Mouse (Mus musculus): ENCODE results near the gene Eng.

Gene Eng

DNA sequence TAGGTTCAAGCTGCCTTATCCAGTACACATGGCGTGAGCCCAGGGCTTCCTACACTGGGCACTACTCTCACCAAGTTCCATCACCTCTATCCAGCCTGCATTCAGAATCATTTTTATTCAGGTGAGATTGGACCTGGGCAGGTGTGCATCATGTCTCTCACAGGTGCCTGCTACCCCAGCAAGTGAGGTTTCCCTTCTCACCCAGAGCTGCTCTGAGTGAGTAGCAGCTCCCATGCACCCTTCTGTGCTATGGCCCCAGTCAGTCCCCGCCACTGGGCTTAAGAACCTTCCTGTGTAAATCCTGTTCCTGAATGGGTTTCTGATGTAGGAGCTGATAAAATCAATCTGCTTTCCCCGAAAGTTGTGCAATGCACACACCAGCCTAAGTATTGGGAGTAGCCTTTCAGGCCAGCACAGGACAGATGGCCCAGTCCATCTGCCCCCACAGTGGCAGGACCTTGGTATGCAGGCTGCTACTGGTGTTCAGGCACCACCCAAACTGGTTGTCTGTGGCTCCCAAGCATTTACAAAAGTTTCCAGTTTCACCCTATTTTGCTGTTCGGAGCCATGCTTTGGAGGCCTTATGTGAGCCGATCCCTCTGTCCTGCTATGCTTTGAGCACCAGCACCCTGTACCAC, 22.2 kb upstream of the Eng start:
- no peak for DNase-seq

- peak; percentile 86 to 88 for DNase-seq
These were observed 21.1 kb upstream of the Eng start for GRCm38 (mm10) chr2:32625212-32625872.

DNA sequence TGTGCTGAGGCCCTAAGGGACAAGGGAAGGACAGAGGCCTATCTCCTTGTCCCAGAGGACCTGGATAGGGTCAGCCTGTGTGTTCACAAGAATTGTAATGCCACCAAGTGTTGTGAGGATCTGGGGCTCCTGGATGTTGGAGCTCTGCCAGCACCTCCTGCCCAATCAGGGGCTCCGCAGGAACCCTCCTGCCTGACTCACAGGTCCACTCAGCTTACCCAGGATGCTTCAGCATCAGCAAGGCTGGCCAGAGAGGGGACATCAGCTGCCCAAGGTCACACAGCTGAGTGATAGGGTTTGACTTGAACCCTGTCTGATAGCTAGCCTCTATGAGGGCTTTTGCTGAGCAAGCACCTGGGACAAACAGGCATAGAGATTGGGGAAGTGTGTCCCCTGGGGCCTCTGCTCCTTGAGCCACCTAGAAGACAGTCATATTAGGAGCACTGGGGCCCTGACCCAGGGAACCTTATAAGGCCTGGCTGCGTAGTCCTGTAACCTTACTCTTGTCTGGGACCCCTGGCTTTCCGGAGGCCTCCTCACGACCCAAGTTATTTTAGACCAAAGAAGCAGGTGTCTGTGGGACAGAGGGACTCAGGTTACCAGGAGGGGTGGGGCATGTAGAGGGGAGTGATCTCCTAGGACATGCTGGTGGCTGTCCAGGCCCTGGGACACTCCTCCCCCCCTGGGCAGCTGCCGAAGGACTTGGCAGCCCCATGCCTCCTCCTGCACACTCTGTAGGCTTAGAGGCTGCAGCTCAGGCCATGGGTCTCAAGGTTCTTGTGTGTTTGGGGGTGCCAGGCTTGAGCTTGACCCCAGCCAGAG, 20.3 kb upstream of the Eng start:
- DNase-seq = peak; percentile 65 to 72

GRCm38 (mm10) chr2:32627266-32628043, 18.9 kb upstream of the Eng start:
- peak; percentile 37 to 42 for DNase-seq

DNA sequence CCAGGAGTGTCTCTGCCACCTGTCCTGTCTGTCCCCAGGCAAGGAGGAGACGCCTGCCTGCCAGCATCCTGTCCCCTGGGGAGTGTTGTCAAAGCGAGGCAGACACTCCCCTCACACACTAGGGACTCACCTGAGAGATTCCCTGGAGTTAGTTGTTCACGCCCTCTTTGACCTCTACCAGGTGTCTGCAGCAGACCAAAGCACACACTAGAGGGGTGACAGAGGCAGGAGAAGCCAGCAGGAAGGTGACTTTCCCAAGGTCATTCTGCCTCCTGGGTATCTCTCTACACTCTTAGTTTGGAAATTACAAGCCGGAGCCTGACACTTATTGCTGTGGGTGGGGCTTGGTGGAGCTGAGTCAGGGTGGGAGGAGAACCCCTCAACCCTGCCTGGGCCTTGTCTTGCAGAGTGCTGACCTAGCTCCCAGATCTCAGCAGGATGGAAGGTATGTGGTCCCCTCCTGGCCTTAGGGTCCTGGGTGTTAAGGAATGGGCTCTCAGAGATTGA, 18.3 kb upstream of the Eng start:
- DNase-seq = no peak

DNA sequence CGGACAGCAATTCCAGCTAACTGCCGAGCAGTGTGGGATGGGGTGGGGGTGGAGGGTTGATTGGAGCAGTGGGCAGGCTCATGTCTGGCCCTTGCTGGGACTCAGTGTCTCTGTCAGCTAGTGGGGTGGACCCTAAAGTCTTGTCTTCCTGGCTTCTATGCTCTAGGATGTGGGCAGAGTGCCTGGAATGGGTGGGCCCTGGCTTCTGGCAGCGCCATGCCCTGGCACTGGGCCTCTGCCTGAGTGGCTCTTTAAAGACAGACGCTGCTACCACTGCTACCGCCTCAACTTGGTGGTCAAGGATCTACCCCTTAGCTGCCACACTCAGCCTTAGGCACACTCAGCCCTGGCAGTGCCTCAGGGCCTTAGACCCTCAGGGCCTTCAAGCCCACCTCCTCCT, 17.7 kb upstream of the Eng start:
- DNase-seq = peak; percentile 90 to 92

DNA sequence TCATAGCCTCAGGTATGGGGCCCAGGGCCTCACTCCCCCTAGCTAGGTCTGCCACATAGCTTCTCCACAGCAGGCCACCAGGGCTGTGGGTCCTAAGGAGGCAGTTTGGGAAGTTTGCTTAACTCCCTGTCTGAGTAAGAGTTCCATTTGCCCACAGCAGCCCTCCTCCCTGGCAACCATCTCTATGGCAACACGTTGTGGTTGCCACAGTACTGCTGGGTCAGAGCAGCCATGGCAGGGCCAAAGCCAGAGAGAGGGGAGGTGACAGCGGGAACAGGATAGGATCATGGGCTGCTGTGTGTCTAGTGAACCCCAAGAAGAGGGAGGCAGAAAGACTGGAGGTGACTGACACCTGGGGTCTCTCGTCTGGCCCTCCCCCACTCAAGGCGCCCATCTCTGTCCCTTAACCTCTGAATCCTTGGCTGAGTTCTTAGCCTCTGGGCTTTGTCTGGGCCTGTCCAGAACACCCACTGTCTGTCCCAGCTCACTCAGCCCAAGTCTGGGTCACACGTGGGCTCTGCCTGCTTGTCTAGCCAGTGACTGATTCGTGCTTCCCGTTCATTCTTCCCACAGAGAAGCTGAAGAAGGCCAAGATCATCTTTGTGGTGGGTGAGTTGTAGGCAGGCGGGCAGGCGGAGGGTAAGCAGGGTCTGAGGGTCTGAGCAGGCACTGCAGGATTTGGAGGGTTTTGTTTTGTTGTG, 17.0 kb upstream of the Eng start:
- peak; percentile 71 to 74 for DNase-seq

- DNase-seq = no peak
These were observed 16.4 kb upstream of the Eng start for GRCm38 (mm10) chr2:32630036-32630435.

DNA sequence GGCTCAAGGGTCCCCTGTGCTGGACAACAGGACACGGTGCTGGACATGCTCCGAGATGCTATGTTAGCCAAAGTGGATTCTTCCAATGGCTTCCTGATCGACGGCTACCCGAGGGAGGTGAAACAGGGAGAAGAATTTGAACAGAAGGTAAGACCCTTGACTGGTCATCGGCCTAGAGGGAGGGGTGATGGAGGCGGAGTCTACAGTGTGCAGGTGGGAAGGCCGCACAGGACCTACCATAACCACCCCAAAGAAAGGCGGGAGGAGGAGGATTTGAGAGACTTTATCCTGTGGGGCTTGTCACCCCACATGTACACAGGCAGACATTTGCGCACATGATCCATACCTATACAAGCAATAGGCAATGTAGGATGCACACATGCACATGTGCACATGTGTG, 15.3 kb upstream of the Eng start:
- DNase-seq = no peak

GRCm38 (mm10) chr2:32631737-32632394, 14.5 kb upstream of the Eng start:
- peak; percentile 89 to 92 for DNase-seq

DNA sequence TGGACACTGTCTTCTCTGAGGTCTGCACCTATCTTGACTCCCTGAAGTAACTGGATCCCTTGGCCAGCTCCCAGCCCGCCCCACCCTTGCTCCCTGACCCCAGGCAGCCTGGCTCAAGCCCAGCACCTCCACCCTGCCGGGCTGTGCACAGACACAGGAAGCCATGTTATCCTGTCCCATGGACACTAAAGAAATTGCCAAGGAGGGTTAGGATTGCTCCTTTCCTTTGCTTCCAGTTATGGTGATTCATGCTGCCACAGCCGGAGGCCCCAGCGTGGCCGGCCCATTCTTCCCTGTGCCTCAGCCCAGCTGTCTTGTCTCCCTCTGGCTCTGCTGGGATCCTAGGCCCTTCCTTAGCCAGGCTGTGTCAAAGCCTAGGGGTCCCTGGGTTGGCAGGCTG, 12.7 kb upstream of the Eng start:
- DNase-seq = no peak

- no peak for DNase-seq
These were observed 11.9 kb upstream of the Eng start for GRCm38 (mm10) chr2:32634277-32635105.

GRCm38 (mm10) chr2:32636617-32637016, 9.8 kb upstream of the Eng start:
- no peak for DNase-seq

- no peak for DNase-seq
These were observed 8.6 kb upstream of the Eng start for GRCm38 (mm10) chr2:32637778-32638281.

DNA sequence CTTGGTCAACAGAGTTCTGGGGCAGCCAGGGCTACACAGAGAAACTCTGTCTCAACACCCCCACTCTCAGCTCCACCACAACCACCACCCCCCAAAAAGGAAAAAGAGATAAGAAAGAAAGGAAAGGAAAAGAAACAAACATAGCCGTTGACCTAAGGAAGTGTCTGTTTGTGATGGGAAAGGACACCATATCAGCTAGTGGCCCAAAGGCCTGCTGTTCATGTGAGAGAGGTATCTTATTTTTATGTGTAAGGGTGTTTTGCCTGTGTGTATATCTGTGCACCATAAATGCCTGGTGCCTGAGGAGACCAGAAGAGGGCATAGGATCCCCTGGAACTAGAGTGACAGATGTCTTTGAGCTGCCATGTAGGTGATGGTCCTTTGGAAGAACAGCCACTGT, 6.8 kb upstream of the Eng start:
- no peak for DNase-seq

- no peak for DNase-seq
These were observed 5.8 kb upstream of the Eng start for GRCm38 (mm10) chr2:32640550-32641051.

DNA sequence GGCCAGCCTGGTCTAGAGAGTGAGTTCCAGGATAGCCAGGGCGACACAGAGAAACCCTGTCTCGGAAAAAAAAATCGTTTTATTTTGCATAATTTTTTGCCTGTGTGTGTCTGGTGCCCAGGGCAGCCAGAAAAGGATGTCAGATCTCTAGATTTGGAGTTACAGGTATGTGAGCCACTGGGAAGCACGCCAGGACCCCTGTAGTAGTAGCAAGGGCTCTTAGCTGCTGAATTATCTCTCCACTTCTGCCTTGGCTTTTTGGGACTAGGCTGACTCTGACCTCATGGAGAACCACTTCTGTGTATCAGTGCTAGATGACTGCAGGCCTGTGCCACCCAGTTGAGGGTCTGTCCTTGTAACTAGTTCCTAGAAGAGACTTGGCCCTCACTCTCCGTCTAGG, 4.6 kb upstream of the Eng start:
- DNase-seq = peak; percentile 51 to 55

GRCm38 (mm10) chr2:32642813-32643212, 3.6 kb upstream of the Eng start:
- DNase-seq = peak; percentile 35 to 42

DNA sequence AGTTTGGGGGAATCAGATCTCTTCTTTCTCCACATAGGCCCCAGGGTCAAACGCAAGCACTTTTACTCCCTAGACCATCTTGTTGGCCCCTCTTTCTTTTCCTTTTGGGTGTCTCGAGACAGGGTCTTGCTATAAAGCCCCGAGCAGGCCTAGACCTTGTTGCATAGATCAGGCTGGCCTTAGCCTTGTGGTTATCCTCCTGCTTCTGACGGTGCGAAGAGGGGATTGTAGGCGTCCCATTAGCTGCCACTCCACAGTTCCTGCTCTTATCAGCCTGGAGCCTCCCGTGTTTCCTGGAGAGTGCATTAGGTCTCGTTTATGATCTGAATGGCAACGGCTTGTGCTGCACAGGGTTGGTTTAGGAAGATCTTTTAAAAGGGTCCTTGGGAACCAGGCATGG, 2.3 kb upstream of the Eng start:
- DNase-seq = no peak

- no peak for DNase-seq
These were observed 1.5 kb upstream of the Eng start for GRCm38 (mm10) chr2:32644799-32645475.

All from cerebellum, postnatal 10 days (tissue).